Mouse (Mus musculus) liver (tissue): ENCODE data around the gene Hacl1.

Experiments used
- DNase-seq: peaks from one replicate; pipeline ENCODE4 v3.0.0-alpha.2; 2020; ENCODE audit warnings: mixed read lengths

The Hacl1 gene

GRCm38 (mm10) chr14:31571419-31571818 lies 69.7 kb downstream of the Hacl1 start:
- DNase-seq = no peak

GRCm38 (mm10) chr14:31570131-31570951 lies 70.7 kb downstream of the Hacl1 start:
- DNase-seq = peak; percentile 56

GRCm38 (mm10) chr14:31569151-31569631 lies 71.9 kb downstream of the Hacl1 start:
- DNase-seq = peak; percentile 36

GRCm38 (mm10) chr14:31565478-31566212 lies 75.4 kb downstream of the Hacl1 start:
- DNase-seq = no peak

- peak; percentile 11 for DNase-seq
These were observed 76.5 kb downstream of the Hacl1 start for GRCm38 (mm10) chr14:31564452-31565179.

- no peak for DNase-seq
These were observed 80.2 kb downstream of the Hacl1 start for GRCm38 (mm10) chr14:31560886-31561285.

GRCm38 (mm10) chr14:31559216-31559615 lies 81.9 kb downstream of the Hacl1 start:
- no peak for DNase-seq

GRCm38 (mm10) chr14:31557784-31558183 lies 83.3 kb downstream of the Hacl1 start:
- DNase-seq = no peak

- no peak for DNase-seq
These were observed 83.8 kb downstream of the Hacl1 start for GRCm38 (mm10) chr14:31557273-31557672.

- no peak for DNase-seq
These were observed 84.4 kb downstream of the Hacl1 start for GRCm38 (mm10) chr14:31556526-31557260.

- no peak for DNase-seq
These were observed 85.1 kb downstream of the Hacl1 start for GRCm38 (mm10) chr14:31555963-31556434.

GRCm38 (mm10) chr14:31555021-31555420 lies 86.1 kb downstream of the Hacl1 start:
- DNase-seq = no peak
